Mouse (Mus musculus) erythroblast, embryonic 14.5 days (primary cell): ENCODE measurements around the gene Patj. TPM values are rescaled to one million over a fixed set of nuclear protein-coding genes. Genes with fewer than 3 reads are reported as not detected.

ENCODE experiments used
- H3K27me3 ChIP-seq: 2 replicates; pipeline ENCODE4 v1.6.1; 2012; ENCODE audit warnings: inconsistent platforms; ENCODE audit not compliant: control insufficient read depth
- H3K36me3 ChIP-seq: 2 replicates; pipeline ENCODE4 v1.6.1; 2012; ENCODE audit warnings: mild to moderate bottlenecking, inconsistent platforms; ENCODE audit not compliant: control insufficient read depth
- H3K4me1 ChIP-seq: 2 replicates; pipeline ENCODE4 v1.6.1; 2012; ENCODE audit warnings: inconsistent platforms; ENCODE audit not compliant: control insufficient read depth
- H3K4me3 ChIP-seq: replicated peaks from 2 replicates; pipeline ENCODE3; 2012; ENCODE audit warnings: moderate library complexity, mild to moderate bottlenecking, inconsistent platforms
- H3K9me3 ChIP-seq: 2 replicates; pipeline ENCODE4 v1.6.1; 2012; ENCODE audit warnings: low read length, inconsistent platforms, mixed read lengths; ENCODE audit not compliant: control insufficient read depth
- GATA1 ChIP-seq: IDR thresholded peaks from 2 replicates; pipeline ENCODE4 v1.6.1; 2012; ENCODE audit warnings: low read length, inconsistent platforms, mixed read lengths
- TAL1 ChIP-seq: IDR thresholded peaks from 3 replicates; pipeline ENCODE4 v1.6.1; 2012; ENCODE audit warnings: low read length, inconsistent platforms, mixed read lengths
- polyA plus RNA-seq: library from polyadenylated mRNA; stranded (reverse); fragments of >175 nt; gene quantifications from 2 replicates; pipeline ENCODE4 v1.2.3, GENCODE M21; 2012

Patj gene
- polyA plus RNA-seq, 1 experiment, result not detected

DNA sequence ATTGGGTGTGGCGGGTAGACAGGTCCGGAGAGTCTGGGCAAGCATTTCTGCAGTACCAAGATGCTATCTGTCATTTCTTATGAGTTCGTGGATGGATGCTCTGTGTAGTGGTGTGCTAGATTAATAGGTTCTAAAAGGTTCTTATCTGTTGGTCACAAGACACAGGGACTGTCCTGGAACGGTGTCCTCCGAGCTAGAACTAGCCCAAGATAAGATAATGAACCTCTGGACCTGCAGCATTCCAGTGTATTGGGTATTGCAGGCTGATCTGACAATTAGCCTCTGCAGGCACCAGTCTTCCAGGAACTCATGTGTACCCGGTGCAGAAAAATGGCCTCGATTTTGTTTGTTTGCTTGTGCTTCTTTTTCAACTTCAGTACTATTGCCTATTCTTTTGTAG, 333.1 kb downstream of the Patj start:
- no peaks in the 10 kb centered on the region for H3K4me1 ChIP-seq
- H3K36me3 ChIP-seq, result no peaks in the 10 kb centered on the region
- H3K27me3 ChIP-seq, result peaks cover 32% of the 10 kb centered on the region
- no peak overlapping the region for H3K4me3 ChIP-seq
- TF ChIP-seq GATA1 (no peak), TAL1 (no peak)
- no peaks in the 10 kb centered on the region for H3K9me3 ChIP-seq

DNA sequence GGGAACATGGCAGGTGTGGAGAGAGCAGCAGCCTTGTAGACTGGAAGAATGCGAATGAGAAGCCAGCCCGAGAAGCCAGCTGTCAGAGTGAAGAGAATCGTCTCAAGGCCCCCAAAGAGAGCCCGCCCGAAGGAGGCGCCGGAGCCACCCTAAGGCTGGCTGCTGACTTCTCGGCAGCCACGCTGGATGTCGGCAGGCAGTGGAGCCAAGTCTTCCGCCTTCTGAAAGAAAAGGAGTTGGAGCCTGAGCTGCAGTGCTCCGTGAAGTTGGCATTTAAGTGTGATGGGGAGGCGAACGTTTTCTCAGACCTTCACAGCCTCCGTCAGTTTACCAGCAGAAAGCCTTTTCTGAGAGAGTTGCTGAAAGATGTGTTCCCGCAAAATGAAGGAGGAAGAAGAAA, 338.1 kb downstream of the Patj start:
- Histone ChIP-seq H3K4me1 (no peaks in the 10 kb centered on the region), H3K27me3 (peaks cover 5% of the 10 kb centered on the region), H3K4me3 (no peak overlapping the region), H3K36me3 (no peaks in the 10 kb centered on the region), H3K9me3 (no peaks in the 10 kb centered on the region)
- TF ChIP-seq GATA1 (no peak), TAL1 (no peak)

DNA sequence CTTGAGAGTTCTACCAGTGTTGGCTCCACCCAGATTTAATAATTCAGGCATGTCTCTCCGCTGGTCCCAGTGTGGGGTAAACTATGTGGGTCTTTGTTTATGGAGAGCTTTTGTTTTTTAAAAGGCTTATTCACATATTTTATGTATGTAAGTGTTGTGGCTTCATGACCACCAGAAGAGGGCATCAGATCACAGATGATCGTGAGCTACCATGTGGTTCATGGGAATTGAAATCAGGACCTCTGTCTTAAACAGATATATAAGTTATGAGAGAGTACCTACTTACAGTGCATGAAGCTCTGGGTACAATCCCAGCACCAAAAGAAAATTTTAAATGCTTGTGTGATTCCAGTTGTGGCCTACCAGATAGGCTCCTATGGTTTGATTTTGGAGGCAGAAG, 344.2 kb downstream of the Patj start:
- Histone ChIP-seq H3K4me1 (no peaks in the 10 kb centered on the region), H3K27me3 (no peaks in the 10 kb centered on the region), H3K36me3 (no peaks in the 10 kb centered on the region), H3K4me3 (no peak overlapping the region), H3K9me3 (no peaks in the 10 kb centered on the region)
- no peak for TF ChIP-seq TAL1
- no peak for TF ChIP-seq GATA1

DNA sequence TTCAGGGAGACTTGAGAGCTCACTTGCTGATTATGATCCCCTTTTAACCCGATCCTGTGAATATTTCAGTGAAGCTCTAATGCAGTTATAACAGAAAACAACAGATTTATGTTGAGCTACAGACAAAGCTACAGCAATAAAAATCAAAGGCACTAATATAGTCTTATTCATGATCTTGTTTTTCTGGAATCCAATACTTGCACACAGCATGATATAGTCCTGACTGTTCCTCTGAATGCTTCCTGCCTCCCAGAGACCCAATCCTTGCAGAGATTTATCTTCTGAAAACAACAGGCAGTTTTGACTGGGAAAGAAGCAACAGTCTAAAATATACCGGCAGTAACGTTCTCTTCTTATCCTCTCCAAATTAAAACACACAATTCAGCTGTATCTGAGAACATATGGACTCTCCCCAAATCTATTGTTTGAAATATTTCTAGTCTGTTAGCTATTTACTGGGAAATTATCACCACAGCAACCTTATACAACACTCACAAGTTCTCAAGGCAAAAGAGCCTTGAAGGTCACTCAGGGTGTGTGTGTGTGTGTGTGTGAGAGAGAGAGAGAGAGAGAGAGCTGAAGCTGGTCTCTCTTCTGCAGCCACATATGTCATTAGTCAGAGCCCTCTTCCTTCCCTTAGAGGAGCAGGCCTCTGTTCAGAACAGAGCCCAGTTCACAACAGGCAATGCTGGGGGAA, 347.8 kb downstream of the Patj start:
- Histone ChIP-seq H3K4me3 (no peak overlapping the region), H3K27me3 (no peaks in the 10 kb centered on the region), H3K9me3 (no peaks in the 10 kb centered on the region), H3K4me1 (no peaks in the 10 kb centered on the region), H3K36me3 (no peaks in the 10 kb centered on the region)
- TF ChIP-seq GATA1, result no peak
- TF ChIP-seq TAL1, result no peak

DNA sequence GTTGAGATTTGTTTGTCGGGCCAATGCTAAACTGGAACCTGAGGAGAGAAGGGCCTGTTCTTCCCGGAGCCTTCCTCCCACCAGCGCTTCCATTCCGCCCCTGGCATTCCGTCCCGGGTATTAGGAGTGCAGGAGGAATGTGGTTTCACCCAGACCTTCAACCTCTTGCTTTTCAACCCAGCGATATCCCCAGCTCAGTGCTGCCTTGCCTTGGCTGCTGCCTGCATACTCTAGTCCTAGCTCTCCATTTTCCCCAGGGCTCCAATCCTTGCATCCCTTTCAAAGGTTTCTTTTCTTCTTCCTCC, 348.3 kb downstream of the Patj start:
- H3K36me3 ChIP-seq, result no peaks in the 10 kb centered on the region
- no peaks in the 10 kb centered on the region for H3K9me3 ChIP-seq
- no peaks in the 10 kb centered on the region for H3K4me1 ChIP-seq
- no peaks in the 10 kb centered on the region for H3K27me3 ChIP-seq
- TF ChIP-seq GATA1, result no peak
- no peak for TF ChIP-seq TAL1
- H3K4me3 ChIP-seq, result no peak overlapping the region

DNA sequence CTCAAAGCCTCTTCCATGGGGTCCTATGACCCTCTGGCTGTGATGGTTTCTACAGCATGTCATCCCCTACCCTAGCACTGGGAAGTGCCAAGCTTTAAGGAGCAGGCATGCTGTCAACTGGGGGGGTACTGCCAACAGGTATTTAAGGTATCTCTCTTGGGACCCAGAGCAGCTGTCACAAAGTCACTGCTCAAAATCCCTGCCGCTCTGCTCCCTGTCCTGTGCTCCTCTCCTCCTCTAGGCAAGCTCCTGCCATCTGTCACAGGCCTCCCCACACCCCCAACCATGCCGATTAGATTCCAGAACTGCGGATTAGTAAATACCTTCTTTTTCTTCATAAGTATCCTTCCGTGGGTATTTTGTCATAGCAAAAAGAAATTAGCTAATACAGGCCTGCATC, 358.9 kb downstream of the Patj start:
- TF ChIP-seq GATA1 (no peak), TAL1 (no peak)
- Histone ChIP-seq H3K9me3 (0 out of 2 replicates have a peak, but pooled peaks cover 2% of the 10 kb centered on the region), H3K4me1 (no peaks in the 10 kb centered on the region), H3K36me3 (no peaks in the 10 kb centered on the region), H3K27me3 (no peaks in the 10 kb centered on the region), H3K4me3 (no peak overlapping the region)

DNA sequence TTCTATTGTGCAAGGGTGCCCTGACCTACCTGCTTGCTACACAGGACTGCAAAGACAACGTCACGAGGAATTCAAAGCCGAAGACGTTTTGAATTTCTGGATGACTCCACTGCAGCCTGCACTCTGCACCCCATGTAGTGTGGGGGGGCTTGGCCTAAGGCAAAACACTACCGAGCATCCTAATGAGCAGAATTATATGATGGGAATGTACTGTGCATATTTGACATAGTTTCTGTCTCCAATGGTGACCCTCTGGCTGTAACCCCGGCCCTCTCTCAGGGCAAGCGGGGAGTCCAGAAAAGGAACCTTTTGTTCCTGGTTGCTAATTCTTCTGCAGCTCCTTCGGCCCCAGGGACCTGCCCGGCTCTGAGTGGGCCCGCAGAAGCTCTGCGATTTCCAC, 360.6 kb downstream of the Patj start:
- Histone ChIP-seq H3K27me3 (no peaks in the 10 kb centered on the region), H3K4me3 (no peak overlapping the region), H3K4me1 (no peaks in the 10 kb centered on the region), H3K9me3 (0 out of 2 replicates have a peak, but pooled peaks cover 2% of the 10 kb centered on the region), H3K36me3 (no peaks in the 10 kb centered on the region)
- TF ChIP-seq GATA1 (no peak), TAL1 (no peak)

DNA sequence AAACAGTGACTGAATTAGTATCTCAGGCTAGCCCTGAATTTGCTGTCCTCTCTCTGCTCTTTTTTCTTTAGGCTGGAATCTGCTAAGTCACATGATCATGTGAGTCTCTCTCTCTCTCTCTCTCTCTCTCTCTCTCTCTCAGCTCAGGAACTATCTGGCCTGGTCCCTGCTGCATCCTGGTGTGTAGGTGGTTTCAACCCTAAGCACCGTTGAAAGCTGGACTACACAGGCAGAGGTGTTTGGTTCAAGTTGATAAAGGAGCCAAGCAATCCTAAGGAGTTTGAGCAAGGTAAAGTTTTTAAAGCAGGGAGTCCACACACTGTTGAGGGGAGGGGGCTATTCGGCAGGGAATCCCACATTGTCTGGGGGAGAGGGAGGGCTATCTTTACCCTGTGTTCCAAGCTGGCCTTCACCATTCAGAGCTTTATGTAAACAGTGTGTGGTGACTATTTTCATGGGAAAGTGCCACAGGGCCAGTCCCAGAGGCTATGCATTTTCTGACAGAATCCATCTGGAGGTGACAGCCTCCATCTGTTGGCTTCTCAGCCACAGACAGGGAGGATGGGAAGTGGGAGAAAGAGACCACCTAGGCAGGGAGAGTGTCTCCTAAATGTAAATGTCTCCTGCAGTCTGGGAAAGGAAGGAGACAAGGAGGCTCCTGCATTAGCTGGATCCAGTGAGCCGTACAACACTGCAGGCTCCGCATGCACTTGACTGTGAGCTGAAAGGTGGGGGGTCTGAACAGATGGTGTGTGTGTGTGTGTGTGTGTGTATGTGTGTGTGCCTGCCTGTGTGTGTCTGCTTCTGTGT, 362.6 kb downstream of the Patj start:
- H3K4me3 ChIP-seq, result no peak overlapping the region
- H3K9me3 ChIP-seq, result 0 out of 2 replicates have a peak, but pooled peaks cover 2% of the 10 kb centered on the region
- TF ChIP-seq TAL1, result no peak
- TF ChIP-seq GATA1, result no peak
- H3K27me3 ChIP-seq, result no peaks in the 10 kb centered on the region
- no peaks in the 10 kb centered on the region for H3K4me1 ChIP-seq
- H3K36me3 ChIP-seq, result no peaks in the 10 kb centered on the region

DNA sequence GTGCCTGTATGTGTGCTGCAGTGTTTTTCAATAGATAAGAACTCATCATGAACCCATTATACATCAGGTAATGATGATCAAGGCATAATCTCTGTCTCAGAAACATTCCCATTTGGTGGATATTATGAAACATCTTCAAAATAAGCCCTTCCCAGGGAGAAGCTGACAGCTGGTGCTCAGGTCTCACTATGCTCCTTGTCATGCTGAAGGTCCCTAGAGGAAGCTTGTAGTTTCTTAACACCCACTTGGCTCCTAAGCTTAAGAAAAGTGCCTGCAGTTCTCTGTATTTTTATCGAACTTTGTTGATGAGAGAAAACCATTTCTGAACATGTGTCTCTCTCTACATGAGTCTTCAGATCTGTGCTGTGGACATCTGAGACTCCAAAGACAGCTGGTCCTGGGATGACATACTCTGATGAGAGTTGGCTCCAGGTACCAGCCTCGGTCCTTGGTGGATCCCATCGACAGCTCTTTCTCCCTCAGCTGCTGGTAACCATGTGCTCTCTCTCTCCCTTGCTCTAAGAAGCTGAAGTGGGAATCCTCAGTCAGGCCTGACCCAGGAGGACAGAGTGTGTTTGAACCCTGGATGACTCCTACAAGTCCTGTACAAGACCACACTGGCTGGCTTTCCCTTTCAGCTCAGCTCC, 363.4 kb downstream of the Patj start:
- no peak overlapping the region for H3K4me3 ChIP-seq
- no peaks in the 10 kb centered on the region for H3K36me3 ChIP-seq
- H3K4me1 ChIP-seq, result no peaks in the 10 kb centered on the region
- H3K9me3 ChIP-seq, result 0 out of 2 replicates have a peak, but pooled peaks cover 2% of the 10 kb centered on the region
- TF ChIP-seq GATA1, result no peak
- TF ChIP-seq TAL1, result no peak
- no peaks in the 10 kb centered on the region for H3K27me3 ChIP-seq
